Mouse (Mus musculus) erythroblast, embryonic 14.5 days (primary cell): ENCODE measurements at regions not wholly inside any gene's neighbourhood (a gene's known extent, or its start where the extent isn't known, plus 50 kb on each side); places are given as distances from the start of the nearest gene placed in this dataset.

ENCODE experiments used
- GATA1 ChIP-seq: IDR thresholded peaks from 2 replicates; pipeline ENCODE4 v1.6.1; 2012; ENCODE audit warnings: low read length, inconsistent platforms, mixed read lengths
- TAL1 ChIP-seq: IDR thresholded peaks from 3 replicates; pipeline ENCODE4 v1.6.1; 2012; ENCODE audit warnings: low read length, inconsistent platforms, mixed read lengths

DNA sequence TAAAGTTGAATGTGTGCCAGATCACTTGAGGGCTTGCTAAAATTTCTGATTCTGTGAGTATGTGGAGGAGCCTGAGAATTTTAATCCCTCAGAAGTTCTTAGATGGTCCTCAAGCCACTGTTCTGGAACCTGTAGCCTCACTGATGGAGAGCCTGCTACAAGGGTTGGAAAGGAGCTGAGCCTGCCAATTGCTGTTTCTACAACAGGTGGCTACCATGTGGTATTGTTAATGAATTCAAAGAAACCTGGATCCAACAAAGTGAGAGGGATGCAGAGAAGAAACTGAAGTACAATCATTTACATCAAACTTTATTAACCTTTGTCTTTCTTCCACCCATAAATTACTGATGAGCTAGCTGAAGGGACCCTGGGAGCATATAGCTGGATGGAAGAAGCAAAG is 416.5 kb upstream of the Cd180 start:
- no peak for TF ChIP-seq GATA1
- no peak for TF ChIP-seq TAL1
